Mouse (Mus musculus) kidney, embryonic 16.5 days (tissue): ENCODE results near the gene Exoc4. TPM values are rescaled to one million over a fixed set of nuclear protein-coding genes. Genes with fewer than 3 reads are reported as not detected.

ENCODE experiments used
- ATAC-seq: fragments of 200-750 bp; cut with Nextera tagmentation; 2 replicates; pipeline ENCODE4 v1.8.0; 2017; ENCODE audit warnings: moderate TSS enrichment; ENCODE audit not compliant: low FRiP score, low TSS enrichment
- H3K27ac ChIP-seq: fragments of 300-500 bp; sonication (generic); 2 replicates; pipeline ENCODE4 v1.5.1; 2014; ENCODE audit warnings: low read length
- H3K27me3 ChIP-seq: fragments of 300-500 bp; sonication (generic); 2 replicates; pipeline ENCODE4 v1.6.1; 2014; ENCODE audit warnings: low read length, control low read depth, mixed read lengths; ENCODE audit not compliant: insufficient read depth
- H3K36me3 ChIP-seq: fragments of 300-500 bp; sonication (generic); 2 replicates; pipeline ENCODE4 v1.6.1; 2014; ENCODE audit warnings: low read length, control low read depth, mixed read lengths; ENCODE audit not compliant: insufficient read depth
- H3K4me1 ChIP-seq: fragments of 300-500 bp; sonication (generic); 2 replicates; pipeline ENCODE4 v1.6.1; 2014; ENCODE audit warnings: low read length, control low read depth, mixed read lengths; ENCODE audit not compliant: insufficient read depth
- H3K4me2 ChIP-seq: fragments of 300-500 bp; sonication (generic); replicated peaks from 2 replicates; pipeline ENCODE4 v1.6.1; 2014; ENCODE audit warnings: low read depth, low read length
- H3K4me3 ChIP-seq: fragments of 300-500 bp; sonication (generic); 2 replicates; pipeline ENCODE4 v1.5.1; 2014; ENCODE audit warnings: mild to moderate bottlenecking, low read length
- H3K9ac ChIP-seq: fragments of 300-500 bp; sonication (generic); replicated peaks from 2 replicates; pipeline ENCODE4 v1.6.1; 2014; ENCODE audit warnings: low read length
- H3K9me3 ChIP-seq: fragments of 300-500 bp; sonication (generic); 2 replicates; pipeline ENCODE4 v1.6.1; 2016; ENCODE audit warnings: low read length, control low read depth
- WGBS: fragments of 180-500 bp; shearing (Covaris S2); extraction: QIAGEN DNeasy Blood & Tissue Kit; methylation state at CpG from one replicate; pipeline ENCODE4 v1.1.7; 2014; 5-methylcytosine and 5-hydroxymethylcytosine counted together
- polyA plus RNA-seq: library from polyadenylated mRNA; unstranded; fragments of >200 nt; fragmentation: Nextera tagmentation; extraction: Ambion mirVana; gene quantifications from 2 replicates; pipeline ENCODE4 v1.2.1, GENCODE M21; 2015

The Exoc4 gene
- polyA plus RNA-seq, 1 experiment from 2014 or later, result 39.4 TPM

- Histone ChIP-seq H3K36me3 (no peaks in the 10 kb centered on the region), H3K4me3 (no peak overlapping the region), H3K9me3 (no peaks in the 10 kb centered on the region), H3K4me1 (no peaks in the 10 kb centered on the region), H3K4me2 (no peak overlapping the region), H3K9ac (no peak overlapping the region), H3K27ac (no peak overlapping the region), H3K27me3 (no peaks in the 10 kb centered on the region)
- 89% methylated on average over 6 of the region's 6 CpGs for WGBS
- ATAC-seq, result no peak
These were observed 467.5 kb downstream of the Exoc4 start for GRCm38 (mm10) chr6:33716254-33716965.

- H3K4me2 ChIP-seq, result no peak overlapping the region
- H3K27me3 ChIP-seq, result no peaks in the 10 kb centered on the region
- H3K4me1 ChIP-seq, result no peaks in the 10 kb centered on the region
- no peaks in the 10 kb centered on the region for H3K9me3 ChIP-seq
- H3K9ac ChIP-seq, result no peak overlapping the region
- 66% methylated on average over 4 of the region's 4 CpGs for WGBS
- no peak overlapping the region for H3K27ac ChIP-seq
- H3K36me3 ChIP-seq, result no peaks in the 10 kb centered on the region
- no peak overlapping the region for H3K4me3 ChIP-seq
- ATAC-seq, result no peak
These were observed 472.3 kb downstream of the Exoc4 start for GRCm38 (mm10) chr6:33721166-33721565.

DNA sequence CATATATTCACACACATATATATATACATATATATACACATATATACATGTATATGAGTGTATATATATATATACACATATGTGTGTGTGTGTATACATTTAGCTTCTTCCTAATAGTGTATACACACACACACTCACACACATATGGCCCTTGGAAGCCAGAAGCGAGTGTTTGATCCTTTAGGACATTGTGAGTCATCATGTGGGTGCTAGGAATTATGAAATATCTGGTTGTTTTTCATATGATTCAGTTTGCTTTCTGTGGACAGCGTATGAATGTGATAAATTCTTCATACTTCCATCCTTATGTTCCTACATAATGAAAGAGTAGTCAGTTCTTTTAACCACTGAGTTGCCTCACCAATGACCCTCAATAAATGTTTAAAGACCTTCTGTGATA, 473.9 kb downstream of the Exoc4 start:
- peaks cover 5% of the 10 kb centered on the region; the same call in 1 of the 2 replicates for H3K4me1 ChIP-seq
- H3K4me2 ChIP-seq, result no peak overlapping the region
- WGBS, result 91% methylated on average over 2 of the region's 2 CpGs
- no peaks in the 10 kb centered on the region for H3K36me3 ChIP-seq
- no peak overlapping the region for H3K27ac ChIP-seq
- no peaks in the 10 kb centered on the region for H3K27me3 ChIP-seq
- no peak for ATAC-seq
- H3K9me3 ChIP-seq, result no peaks in the 10 kb centered on the region
- H3K4me3 ChIP-seq, result no peak overlapping the region
- no peak overlapping the region for H3K9ac ChIP-seq

DNA sequence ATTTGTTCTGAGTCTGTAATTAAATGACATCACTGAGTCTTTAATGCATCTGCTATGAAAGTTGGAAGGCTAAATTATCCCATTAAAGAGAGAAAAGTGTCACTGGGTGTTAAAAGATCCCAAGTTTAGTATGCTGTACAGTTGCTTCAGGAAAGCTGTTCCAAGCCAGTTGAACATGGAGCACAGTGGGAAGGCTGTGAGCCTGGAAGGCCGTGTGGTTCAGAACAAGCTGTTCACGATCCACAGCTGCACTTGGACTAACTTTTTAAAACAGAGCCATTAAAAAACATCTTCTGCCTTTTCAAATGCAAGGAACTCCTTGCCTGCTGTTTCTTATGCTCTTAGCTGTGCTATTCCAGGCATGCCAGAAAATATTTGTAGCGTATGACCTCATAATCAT, 475.7 kb downstream of the Exoc4 start:
- WGBS, result 73% methylated on average over 3 of the region's 3 CpGs
- H3K4me1 ChIP-seq, result peaks cover 7% of the 10 kb centered on the region; the same call in 1 of the 2 replicates
- no peaks in the 10 kb centered on the region for H3K9me3 ChIP-seq
- H3K27me3 ChIP-seq, result no peaks in the 10 kb centered on the region
- ATAC-seq, result no peak
- no peak overlapping the region for H3K4me3 ChIP-seq
- H3K4me2 ChIP-seq, result no peak overlapping the region
- no peaks in the 10 kb centered on the region for H3K36me3 ChIP-seq
- no peak overlapping the region for H3K27ac ChIP-seq
- H3K9ac ChIP-seq, result no peak overlapping the region

DNA sequence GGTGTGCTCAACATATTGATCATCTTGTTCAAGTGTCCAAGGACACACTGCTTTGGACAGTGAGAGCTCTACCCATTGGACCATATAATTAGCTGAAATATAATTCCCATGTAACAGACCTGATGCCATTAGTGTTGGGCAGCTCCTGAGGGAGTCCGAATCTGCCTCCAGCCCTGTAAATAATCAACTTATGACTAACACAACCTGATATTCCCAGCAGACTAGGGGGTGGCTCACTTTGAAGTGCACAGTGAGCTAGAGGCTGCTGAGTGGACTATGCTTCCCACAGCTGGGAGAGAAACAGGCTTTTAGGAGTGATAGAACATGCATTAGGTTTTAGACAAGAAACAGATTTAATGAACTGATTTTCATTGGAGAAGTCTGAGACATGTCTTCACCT, 478.4 kb downstream of the Exoc4 start:
- ATAC-seq, result peak; percentile 93

GRCm38 (mm10) chr6:33732214-33732613, 483.3 kb downstream of the Exoc4 start:
- WGBS, result 19% methylated on average over 2 of the region's 2 CpGs
- H3K4me2 ChIP-seq, result no peak overlapping the region
- no peaks in the 10 kb centered on the region for H3K27me3 ChIP-seq
- no peak overlapping the region for H3K9ac ChIP-seq
- no peaks in the 10 kb centered on the region for H3K36me3 ChIP-seq
- no peak overlapping the region for H3K4me3 ChIP-seq
- H3K27ac ChIP-seq, result no peak overlapping the region
- no peak for ATAC-seq
- H3K9me3 ChIP-seq, result no peaks in the 10 kb centered on the region
- H3K4me1 ChIP-seq, result peaks cover 7% of the 10 kb centered on the region; the same call in 1 of the 2 replicates

More for the DNA sequence above, 478.4 kb downstream of the Exoc4 start:
- no peak overlapping the region for H3K4me3 ChIP-seq
- 47% methylated on average over 1 of the region's 1 CpGs for WGBS
- H3K4me2 ChIP-seq, result no peak overlapping the region
- H3K36me3 ChIP-seq, result no peaks in the 10 kb centered on the region
- peak overlapping the region; percentile 26 for H3K27ac ChIP-seq
- H3K27me3 ChIP-seq, result no peaks in the 10 kb centered on the region
- H3K9me3 ChIP-seq, result no peaks in the 10 kb centered on the region
- no peak overlapping the region for H3K9ac ChIP-seq
- peaks cover 7% of the 10 kb centered on the region; the same call in 1 of the 2 replicates for H3K4me1 ChIP-seq

DNA sequence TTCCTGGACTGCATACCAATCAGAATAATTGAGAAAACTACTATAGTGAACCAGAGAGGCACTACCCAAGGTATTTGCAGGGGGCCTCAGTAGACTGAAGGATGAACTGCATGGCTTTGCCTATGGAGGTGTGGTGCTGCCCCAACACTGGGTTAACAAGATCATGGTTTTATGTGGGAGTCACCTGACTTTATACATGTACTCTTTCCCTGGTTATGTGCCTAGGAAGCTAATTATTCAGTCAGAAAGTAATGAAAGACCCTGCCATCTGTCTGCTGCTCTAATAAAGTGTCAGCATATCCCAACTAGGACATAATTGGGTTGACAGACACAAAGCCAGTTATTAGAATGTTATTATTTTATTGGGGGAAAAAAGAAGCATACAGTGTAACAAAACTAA, 484.7 kb downstream of the Exoc4 start:
- no peak for ATAC-seq
- no peak overlapping the region for H3K4me2 ChIP-seq
- no peak overlapping the region for H3K27ac ChIP-seq

DNA sequence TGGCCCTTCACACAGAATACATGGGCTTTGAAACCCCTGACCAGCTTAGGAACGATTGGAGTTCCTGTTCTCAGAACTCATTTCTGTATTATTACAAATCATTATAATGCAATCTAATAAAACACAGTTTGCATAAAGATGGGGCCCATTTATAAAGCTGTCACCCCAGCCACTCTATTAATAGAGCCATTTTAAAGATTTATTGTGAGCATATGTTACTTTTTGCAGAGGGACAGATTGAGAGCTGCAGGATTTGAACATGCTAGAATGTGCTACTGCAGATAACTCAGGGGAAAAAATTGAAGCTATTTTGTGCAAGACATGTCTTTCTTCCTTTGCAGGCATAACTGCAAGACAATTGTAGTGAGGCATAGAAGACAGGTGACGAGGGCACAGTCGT, 485.1 kb downstream of the Exoc4 start:
- no peak overlapping the region for H3K9ac ChIP-seq
- no peaks in the 10 kb centered on the region for H3K4me1 ChIP-seq
- ATAC-seq, result no peak
- H3K9me3 ChIP-seq, result no peaks in the 10 kb centered on the region
- WGBS, result 77% methylated on average over 3 of the region's 3 CpGs
- H3K36me3 ChIP-seq, result no peaks in the 10 kb centered on the region
- H3K27ac ChIP-seq, result no peak overlapping the region
- H3K4me2 ChIP-seq, result no peak overlapping the region
- H3K4me3 ChIP-seq, result no peak overlapping the region
- H3K27me3 ChIP-seq, result no peaks in the 10 kb centered on the region

More for the DNA sequence above, 484.7 kb downstream of the Exoc4 start:
- H3K9me3 ChIP-seq, result no peaks in the 10 kb centered on the region
- no peaks in the 10 kb centered on the region for H3K27me3 ChIP-seq
- no peaks in the 10 kb centered on the region for H3K36me3 ChIP-seq
- H3K4me3 ChIP-seq, result no peak overlapping the region
- no peak overlapping the region for H3K9ac ChIP-seq
- H3K4me1 ChIP-seq, result no peaks in the 10 kb centered on the region

- WGBS, result 59% methylated on average over 3 of the region's 3 CpGs
- H3K4me1 ChIP-seq, result no peaks in the 10 kb centered on the region
- H3K27ac ChIP-seq, result no peak overlapping the region
- H3K9me3 ChIP-seq, result peaks cover 11% of the 10 kb centered on the region
- no peak for ATAC-seq
- H3K36me3 ChIP-seq, result 0 out of 2 replicates have a peak, but pooled peaks cover 5% of the 10 kb centered on the region
- no peak overlapping the region for H3K4me2 ChIP-seq
- H3K27me3 ChIP-seq, result no peaks in the 10 kb centered on the region
- no peak overlapping the region for H3K4me3 ChIP-seq
- H3K9ac ChIP-seq, result no peak overlapping the region
These were observed 490.0 kb downstream of the Exoc4 start for GRCm38 (mm10) chr6:33738857-33739291.

- Histone ChIP-seq H3K4me1 (no peaks in the 10 kb centered on the region), H3K4me3 (no peak overlapping the region), H3K27me3 (no peaks in the 10 kb centered on the region), H3K27ac (no peak overlapping the region), H3K4me2 (no peak overlapping the region), H3K9ac (no peak overlapping the region), H3K36me3 (0 out of 2 replicates have a peak, but pooled peaks cover 5% of the 10 kb centered on the region), H3K9me3 (peaks cover 11% of the 10 kb centered on the region)
- ATAC-seq, result no peak
- 84% methylated on average over 4 of the region's 4 CpGs for WGBS
These were observed 490.4 kb downstream of the Exoc4 start for GRCm38 (mm10) chr6:33739304-33739703.
